In genomic region chr5:129218537-129218981, GRCm38 (mm10) we compare ENCODE assay signal across 15 mouse cellular contexts.
DNase-seq lines count a peak whose midpoint lies in the region; ATAC-seq lines count a peak whose summit lies in the region.
"Had no signal": no experiment of that assay in that cellular context is flagged by ENCODE, and none has a peak within 500 bp of the region (broad histone marks: within the 10 kb centered on the region; RNA-seq: fewer than 3 reads in every experiment).

No protein-coding gene starts in this region.

- peaks cover 34% of the 10 kb centered on the region for H3K4me1 ChIP-seq in midbrain, embryonic 10.5 days
- peaks cover 24% of the 10 kb centered on the region for H3K4me1 ChIP-seq in midbrain, embryonic 16.5 days (ENCODE audit: control insufficient read depth, insufficient read depth, low read length)
- peaks cover 33% of the 10 kb centered on the region for H3K4me1 ChIP-seq in forebrain, embryonic 10.5 days
- peaks cover 15% of the 10 kb centered on the region for H3K4me1 ChIP-seq in hindbrain, embryonic 16.5 days (ENCODE audit: control insufficient read depth, insufficient read depth, low read depth, low read length)
- H3K4me1 ChIP-seq in neural tube, embryonic 14.5 days (ENCODE audit: control insufficient read depth, insufficient read depth, low read length), result peaks cover 7% of the 10 kb centered on the region; the same call in 1 of the 2 replicates
- H3K4me1 ChIP-seq: heart, embryonic 15.5 days; limb, embryonic 13.5 days had no signal

- intact Hi-C loops in heart, postnatal 14 days (cut with DNase I), result no loop called here

- DNase-seq in midbrain, embryonic 10.5 days (ENCODE audit: low spot score), result peak; percentile 60
- peak; percentile 38 for DNase-seq in forebrain, embryonic 10.5 days (ENCODE audit: extremely low spot score, low spot score)
- no peak for DNase-seq in heart, postnatal 14 days
- no peak for DNase-seq in adrenal gland, adult 18-20 months (ENCODE audit: low spot score in 2 of 2)
- no peak for DNase-seq in testis, postnatal 14 days (ENCODE audit: low spot score)
- DNase-seq: lung, postnatal 4 days; thymus, adult 18-20 months had no signal

- H3K9me3 ChIP-seq in midbrain, embryonic 10.5 days (replicated peaks), result peaks cover 6% of the 10 kb centered on the region; the same call in 1 of the 2 replicates
- H3K9me3 ChIP-seq in midbrain, embryonic 16.5 days (replicated peaks; ENCODE audit: control insufficient read depth, low read length, poor library complexity, severe bottlenecking), result no peaks in the 10 kb centered on the region
- H3K9me3 ChIP-seq in forebrain, embryonic 10.5 days, result peaks cover 6% of the 10 kb centered on the region; the same call in 1 of the 2 replicates
- H3K9me3 ChIP-seq in hindbrain, embryonic 16.5 days (ENCODE audit: control insufficient read depth, low read length), result no peaks in the 10 kb centered on the region
- no peaks in the 10 kb centered on the region for H3K9me3 ChIP-seq in neural tube, embryonic 14.5 days (ENCODE audit: control insufficient read depth, low read length)
- H3K9me3 ChIP-seq: embryonic facial prominence, embryonic 13.5 days; heart, embryonic 15.5 days had no signal

- WGBS in midbrain, embryonic 10.5 days, result 10% methylated on average over 8 of the region's 8 CpGs
- WGBS in midbrain, embryonic 16.5 days, result 6% methylated on average over 8 of the region's 8 CpGs
- 9% methylated on average over 8 of the region's 8 CpGs for WGBS in forebrain, embryonic 10.5 days
- 5% methylated on average over 8 of the region's 8 CpGs for WGBS in hindbrain, embryonic 16.5 days
- WGBS in neural tube, embryonic 14.5 days, result 5% methylated on average over 8 of the region's 8 CpGs

- peak overlapping the region; percentile 25; the same call in 1 of the 2 replicates for H3K4me3 ChIP-seq in midbrain, embryonic 10.5 days
- no peak overlapping the region for H3K4me3 ChIP-seq in midbrain, embryonic 16.5 days (ENCODE audit: low read depth, low read length)
- H3K4me3 ChIP-seq in forebrain, embryonic 10.5 days, result peak overlapping the region; percentile 28; the same call in 1 of the 2 replicates
- H3K4me3 ChIP-seq in hindbrain, embryonic 16.5 days (ENCODE audit: low read length), result no peak overlapping the region
- H3K4me3 ChIP-seq in neural tube, embryonic 14.5 days (ENCODE audit: low read depth, low read length), result no peak overlapping the region
- H3K4me3 ChIP-seq: heart, embryonic 15.5 days; layer of hippocampus, adult 2 months; limb, embryonic 13.5 days had no signal

- no peak overlapping the region for H3K9ac ChIP-seq in midbrain, embryonic 16.5 days (ENCODE audit: low read depth, low read length)
- peak overlapping the region; percentile 41 for H3K9ac ChIP-seq in hindbrain, embryonic 16.5 days (ENCODE audit: low read depth, low read length)
- H3K9ac ChIP-seq in neural tube, embryonic 14.5 days (replicated peaks; ENCODE audit: low read depth, low read length), result no peak overlapping the region
- H3K9ac ChIP-seq: embryonic facial prominence, embryonic 13.5 days; heart, embryonic 15.5 days; limb, embryonic 13.5 days had no signal

- H3K27me3 ChIP-seq in midbrain, embryonic 10.5 days (ENCODE audit: low read depth, poor library complexity, severe bottlenecking), result 0 out of 2 replicates have a peak, but pooled peaks cover 7% of the 10 kb centered on the region
- H3K27me3 ChIP-seq in midbrain, embryonic 16.5 days (ENCODE audit: control insufficient read depth, insufficient read depth, low read depth, low read length), result no peaks in the 10 kb centered on the region
- peaks cover 10% of the 10 kb centered on the region for H3K27me3 ChIP-seq in forebrain, embryonic 10.5 days (ENCODE audit: poor library complexity, severe bottlenecking)
- H3K27me3 ChIP-seq in hindbrain, embryonic 16.5 days (replicated peaks; ENCODE audit: control insufficient read depth, insufficient read depth, low read length), result no peaks in the 10 kb centered on the region
- no peaks in the 10 kb centered on the region for H3K27me3 ChIP-seq in neural tube, embryonic 14.5 days (ENCODE audit: control insufficient read depth, insufficient read depth, low read length)
- H3K27me3 ChIP-seq: CH12.LX had no signal

- H3K36me3 ChIP-seq in midbrain, embryonic 10.5 days, result no peaks in the 10 kb centered on the region
- no peaks in the 10 kb centered on the region for H3K36me3 ChIP-seq in midbrain, embryonic 16.5 days (ENCODE audit: control insufficient read depth, insufficient read depth, low read length)
- H3K36me3 ChIP-seq in forebrain, embryonic 10.5 days (replicated peaks), result no peaks in the 10 kb centered on the region
- no peaks in the 10 kb centered on the region for H3K36me3 ChIP-seq in hindbrain, embryonic 16.5 days (ENCODE audit: control insufficient read depth, insufficient read depth, low read length)
- no peaks in the 10 kb centered on the region for H3K36me3 ChIP-seq in neural tube, embryonic 14.5 days (ENCODE audit: control insufficient read depth, insufficient read depth, low read length)
- H3K36me3 ChIP-seq: embryonic facial prominence, embryonic 13.5 days; heart, embryonic 15.5 days; limb, embryonic 13.5 days had no signal

- H3K27ac ChIP-seq in midbrain, embryonic 10.5 days (replicated peaks), result peak overlapping the region; percentile 80
- H3K27ac ChIP-seq in midbrain, embryonic 16.5 days (ENCODE audit: low read length), result no peak overlapping the region
- H3K27ac ChIP-seq in forebrain, embryonic 10.5 days, result peak overlapping the region; percentile 75
- H3K27ac ChIP-seq in hindbrain, embryonic 16.5 days (ENCODE audit: low read depth, low read length), result 0 out of 2 replicates have a peak overlapping the region, but pooled peaks have one; percentile 32
- peak overlapping the region; percentile 44; the same call in 1 of the 2 replicates for H3K27ac ChIP-seq in neural tube, embryonic 14.5 days (ENCODE audit: low read depth, low read length)
- H3K27ac ChIP-seq: embryonic facial prominence, embryonic 13.5 days; heart, embryonic 15.5 days; layer of hippocampus, adult 2 months; limb, embryonic 13.5 days had no signal

- ATAC-seq in midbrain, embryonic 16.5 days, result no peak
- no peak; the same call in 1 of the 2 replicates for ATAC-seq in hindbrain, embryonic 16.5 days
- ATAC-seq in neural tube, embryonic 14.5 days (ENCODE audit: low read depth), result no peak

- H3K4me2 ChIP-seq in midbrain, embryonic 16.5 days (ENCODE audit: low read length), result no peak overlapping the region
- H3K4me2 ChIP-seq in hindbrain, embryonic 16.5 days (ENCODE audit: low read length), result no peak overlapping the region
- H3K4me2 ChIP-seq in neural tube, embryonic 14.5 days (ENCODE audit: low read depth, low read length), result no peak overlapping the region; the same call in 1 of the 2 replicates

Comparison
In these comparisons a context has a peak if more than half of its experiments do, and no peak if none do; other contexts are left out.
1. H3K4me3 ChIP-seq: peak in midbrain, embryonic 10.5 days (single experiment) and forebrain, embryonic 10.5 days (single experiment); none in midbrain, embryonic 16.5 days (single experiment), hindbrain, embryonic 16.5 days (single experiment) and neural tube, embryonic 14.5 days (single experiment).
2. DNase-seq: peak in midbrain, embryonic 10.5 days (single experiment) and forebrain, embryonic 10.5 days (single experiment); none in heart, postnatal 14 days (0 of 2), adrenal gland, adult 18-20 months (0 of 2) and testis, postnatal 14 days (single experiment).